Mouse (Mus musculus) adrenal gland, adult 10 weeks (tissue): ENCODE data around the gene Slc44a2. TPM values are rescaled to one million over a fixed set of nuclear protein-coding genes. Genes with fewer than 3 reads are reported as not detected.

ENCODE experiments used
- polyA plus RNA-seq: library from polyadenylated mRNA; stranded (reverse); fragments of 350-450 nt; fragmentation: Illumina TruSeq; extraction: RNeasy Lipid Tissue Mini Kit (QIAGEN cat#74804); gene quantifications from one replicate; pipeline ENCODE4 v1.2.3, GENCODE M21; 2014; ENCODE audit warnings: low read depth, low replicate concordance

Gene Slc44a2
- 23.9 TPM for polyA plus RNA-seq

DNA sequence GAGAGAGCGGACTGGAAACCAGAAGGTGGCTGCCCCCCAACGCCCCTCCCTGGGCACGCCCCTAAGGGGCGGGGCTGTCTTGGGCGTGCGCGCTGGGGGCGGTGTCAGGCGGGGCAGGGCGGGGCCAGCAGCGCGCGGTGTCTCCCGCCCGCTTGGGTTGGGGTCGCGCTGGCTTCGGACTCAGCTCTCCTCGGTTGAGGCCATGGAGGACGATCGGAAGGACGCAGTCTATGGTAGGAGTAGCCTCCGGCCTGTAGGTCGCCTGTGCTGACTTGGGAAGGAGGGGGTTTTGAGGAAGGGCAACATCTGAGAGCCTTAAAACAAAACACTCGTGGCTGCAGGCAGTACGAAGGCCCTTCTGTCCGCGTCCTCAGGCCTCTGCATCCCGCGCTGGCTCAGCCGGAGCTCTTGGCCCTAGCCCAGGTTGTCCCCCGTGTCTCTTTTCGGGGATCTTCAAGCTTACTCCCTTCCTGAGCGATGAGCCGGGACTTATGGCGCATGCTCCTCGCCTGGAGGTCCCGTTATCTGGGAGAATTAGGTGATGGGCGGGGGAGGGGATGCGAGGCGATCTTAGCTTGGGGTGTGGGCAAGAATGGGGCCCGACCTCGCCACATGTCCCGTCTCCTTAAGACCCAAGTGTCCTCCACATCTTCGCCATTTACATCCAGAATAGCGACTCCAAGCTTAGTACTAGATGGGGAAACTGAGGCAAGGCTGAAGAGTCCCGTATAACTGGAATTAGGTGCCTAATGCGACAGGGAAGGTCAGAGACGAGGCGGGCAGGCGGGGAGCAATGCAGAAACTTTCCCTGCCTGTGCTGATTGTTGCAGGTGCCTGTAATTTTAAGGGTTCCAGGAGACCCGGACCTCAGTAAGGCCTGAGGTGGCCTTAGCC is at the start of gene Slc44a2:
Slc44a2 (plus strand) TSS at position 80 of the 894 bp plus-strand sequence.

GRCm38 (mm10) chr9:21287571-21288402 is 32.7 kb upstream of the Slc44a2 start, which contains the start of gene Kri1:
Gene Kri1 (minus strand): TSS chr9:21287969.

GRCm38 (mm10) chr9:21291022-21291787 is 29.3 kb upstream of the Slc44a2 start, which contains the start of gene Cdkn2d:
Gene Cdkn2d (minus strand): TSS chr9:21291407.

DNA sequence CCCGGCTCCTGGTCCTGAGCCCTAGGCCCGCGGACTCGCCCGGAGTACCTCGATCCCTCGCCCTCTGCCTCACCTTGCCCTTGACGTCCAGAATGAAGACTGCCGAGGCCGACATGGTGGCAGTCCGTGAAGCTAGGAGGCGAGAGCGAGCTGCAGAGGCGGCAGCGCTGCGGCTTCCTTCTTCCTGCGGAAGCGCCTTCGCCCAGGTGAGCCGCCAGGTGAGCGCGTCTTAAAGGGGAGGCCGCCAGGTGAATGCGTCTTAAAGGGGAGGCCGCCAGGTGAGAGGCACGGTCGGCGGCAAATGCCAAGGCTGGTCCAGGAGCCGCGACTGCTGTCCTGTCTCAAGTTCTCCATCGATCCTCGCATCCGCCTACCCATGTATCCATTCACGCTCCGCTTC is 8.4 kb upstream of the Slc44a2 start, which contains the start of gene Ap1m2:
Ap1m2 (minus strand) TSS at position 204 of the 400 bp plus-strand sequence.

DNA sequence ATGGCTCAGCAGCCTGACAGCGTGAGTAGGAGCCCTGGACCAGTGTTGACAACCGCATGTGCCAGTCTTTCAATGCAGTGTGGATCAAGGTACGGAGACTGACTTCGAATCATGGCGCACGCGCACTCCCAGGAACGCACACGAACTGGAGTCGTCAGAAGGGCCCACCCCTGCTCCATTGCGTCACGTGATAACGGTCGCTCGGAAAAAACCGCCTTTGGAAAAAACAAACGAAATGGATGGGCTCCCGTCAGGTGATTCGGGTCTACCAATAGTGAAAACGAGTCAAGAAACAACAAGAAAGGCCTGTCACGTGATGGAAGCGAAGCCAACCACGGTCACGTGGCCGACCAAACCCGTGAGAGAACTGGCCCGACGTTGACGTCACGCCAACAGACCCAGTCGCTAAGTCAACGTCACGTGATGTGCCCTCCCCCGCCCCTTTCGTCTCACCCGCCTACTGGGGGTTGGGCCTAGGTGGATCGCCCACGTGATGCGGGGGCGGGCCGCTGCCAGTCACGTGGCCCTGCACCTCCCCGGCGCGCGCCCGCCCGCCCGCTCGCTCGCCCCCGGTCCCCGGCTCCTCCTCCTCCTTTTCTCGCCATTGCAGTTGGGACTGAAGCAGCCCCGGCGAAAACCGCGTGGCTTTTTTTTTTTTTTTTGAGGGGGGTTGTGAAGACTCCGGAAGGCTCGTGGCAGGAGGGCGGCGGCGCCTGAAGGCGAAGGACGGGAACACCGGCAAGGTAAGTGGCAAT is 47.0 kb downstream of the Slc44a2 start, which contains the start of gene Ilf3:
Ilf3 (plus strand) TSS at position 515 of the 755 bp plus-strand sequence.

Other genes with a start within 250 kb of the Slc44a2 start
- not detected for gene Gm49373, start 247.6 kb upstream of the Slc44a2 start, polyA plus RNA-seq
- not detected for gene Fdx1l, start 247.1 kb upstream of the Slc44a2 start, polyA plus RNA-seq
- gene Gm38431, start 228.7 kb upstream of the Slc44a2 start, polyA plus RNA-seq = 2.4 TPM
- gene Raver1, start 228.7 kb upstream of the Slc44a2 start, polyA plus RNA-seq = 10.4 TPM
- 1.3 TPM for gene Tyk2, start 189.5 kb upstream of the Slc44a2 start, polyA plus RNA-seq
- gene Cdc37, start 170.7 kb upstream of the Slc44a2 start, polyA plus RNA-seq = 13.1 TPM
- 0.87 TPM for gene Pde4a, start 155.0 kb upstream of the Slc44a2 start, polyA plus RNA-seq
- 10.0 TPM for gene Keap1, start 81.3 kb upstream of the Slc44a2 start, polyA plus RNA-seq
- not detected for gene S1pr5, start 72.3 kb upstream of the Slc44a2 start, polyA plus RNA-seq
- gene Atg4d, start 55.4 kb upstream of the Slc44a2 start, polyA plus RNA-seq = 1.5 TPM
- gene Kri1, start 32.7 kb upstream of the Slc44a2 start, polyA plus RNA-seq = 5.5 TPM
- 7.1 TPM for gene Cdkn2d, start 29.3 kb upstream of the Slc44a2 start, polyA plus RNA-seq
- gene Ap1m2, start 8.4 kb upstream of the Slc44a2 start, polyA plus RNA-seq = not detected
- gene Ilf3, start 47.2 kb downstream of the Slc44a2 start, polyA plus RNA-seq = 20.9 TPM
- not detected for gene Qtrt1, start 91.1 kb downstream of the Slc44a2 start, polyA plus RNA-seq
- gene Dnm2, start 104.2 kb downstream of the Slc44a2 start, polyA plus RNA-seq = 22.1 TPM
- 2.9 TPM for gene Tmed1, start 189.6 kb downstream of the Slc44a2 start, polyA plus RNA-seq
- gene AB124611, start 205.5 kb downstream of the Slc44a2 start, polyA plus RNA-seq = 1.0 TPM
- 4.1 TPM for gene Carm1, start 226.2 kb downstream of the Slc44a2 start, polyA plus RNA-seq